8 mouse cellular contexts compared by ENCODE assay signal in the genomic region with DNA sequence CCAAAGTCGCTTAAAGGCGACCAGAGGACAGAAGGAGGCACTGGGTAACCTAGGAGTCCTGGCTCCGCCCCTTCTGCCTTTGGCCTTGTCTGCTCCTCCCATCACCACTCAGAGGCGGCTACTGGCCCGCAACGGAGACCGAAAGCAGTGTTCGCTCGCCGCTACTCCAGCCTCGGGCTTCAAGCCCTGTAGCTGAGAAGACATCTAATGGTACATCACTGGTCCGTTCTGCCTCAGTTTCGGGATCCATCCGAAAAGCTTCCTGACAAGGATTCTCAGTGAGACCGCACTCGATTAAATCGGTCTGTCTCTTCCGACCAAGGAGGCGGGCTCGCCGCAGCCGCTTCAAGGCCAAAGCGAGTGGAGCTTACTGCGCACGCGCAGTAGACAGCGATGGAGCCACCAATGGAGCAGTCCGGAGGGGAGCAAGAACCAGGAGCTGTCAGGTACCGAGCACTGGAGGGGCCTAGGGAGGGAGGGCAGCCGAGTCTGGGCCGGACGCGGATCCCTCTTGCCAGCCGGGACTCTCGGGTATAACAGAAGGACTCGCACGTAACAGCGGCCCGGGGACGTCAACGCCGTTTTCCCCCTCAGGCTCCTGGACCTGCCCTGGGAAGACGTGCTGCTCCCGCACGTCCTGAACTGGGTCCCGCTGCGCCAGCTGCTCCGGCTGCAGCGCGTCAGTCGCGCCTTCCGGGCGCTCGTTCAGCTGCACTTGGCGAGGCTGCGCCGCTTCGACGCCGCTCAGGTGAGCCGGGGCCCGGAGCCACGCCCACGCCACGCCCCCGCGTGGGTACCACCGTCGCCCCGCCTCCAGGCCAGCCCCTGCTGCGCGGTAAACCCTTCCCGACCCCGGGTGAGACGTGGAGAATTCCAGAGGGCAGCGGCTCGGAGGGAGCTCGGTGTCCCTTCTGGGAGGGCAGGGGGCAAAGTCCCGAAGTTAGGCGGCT. TPM values are rescaled to one million over a fixed set of nuclear protein-coding genes. Genes with fewer than 3 reads are reported as not detected.
DNase-seq lines count a peak whose midpoint lies in the region; ATAC-seq and TF ChIP-seq lines count a peak whose summit lies in the region.

A gene (plus strand): TSS at position 104 of the 950 bp plus-strand sequence.

- peak; percentile 70 for TF ChIP-seq POLR2A in brain, embryonic 14.5 days (IDR thresholded peaks at IDR 0.05; ENCODE audit: borderline replicate concordance, extremely low read depth, insufficient read depth, insufficient read length, poor library complexity, severe bottlenecking)

- under 1% methylated on average over 81 of the region's 81 CpGs for WGBS in heart, embryonic 12.5 days
- under 1% methylated on average over 74 of the region's 81 CpGs for WGBS in kidney, postnatal 0 days
- under 1% methylated on average over 79 of the region's 81 CpGs for WGBS in liver, embryonic 11.5 days
- WGBS in stomach, embryonic 14.5 days: under 1% methylated on average over 81 of the region's 81 CpGs

- H3K79me2 ChIP-seq in C2C12 (ENCODE audit: control insufficient read depth, insufficient read depth): no peaks in the 10 kb centered on the region

- H3K4me3 ChIP-seq in C2C12 (ENCODE audit: insufficient read depth, poor library complexity, severe bottlenecking): peak within 1 kb of the TSS; percentile 52
- H3K4me3 ChIP-seq in erythroblast, embryonic 14.5 days (replicated peaks): peak within 1 kb of the TSS; percentile 73
- peak within 1 kb of the TSS; percentile 81 for H3K4me3 ChIP-seq in heart, embryonic 12.5 days
- H3K4me3 ChIP-seq in kidney, postnatal 0 days (replicated peaks; ENCODE audit: low read depth, low read length): peak within 1 kb of the TSS; percentile 58
- H3K4me3 ChIP-seq in liver, embryonic 11.5 days (ENCODE audit: low read depth, low read length): peak within 1 kb of the TSS; percentile 72
- peak within 1 kb of the TSS; percentile 69 for H3K4me3 ChIP-seq in stomach, embryonic 14.5 days (ENCODE audit: low read depth, low read length)

- no peaks in the 10 kb centered on the region for H3K9me3 ChIP-seq in erythroblast, embryonic 14.5 days (ENCODE audit: control insufficient read depth, low read length)
- H3K9me3 ChIP-seq in heart, embryonic 12.5 days (replicated peaks): no peaks in the 10 kb centered on the region
- no peaks in the 10 kb centered on the region for H3K9me3 ChIP-seq in kidney, postnatal 0 days (replicated peaks; ENCODE audit: low read length)
- no peaks in the 10 kb centered on the region for H3K9me3 ChIP-seq in liver, embryonic 11.5 days (ENCODE audit: control insufficient read depth, low read length)
- no peaks in the 10 kb centered on the region for H3K9me3 ChIP-seq in stomach, embryonic 14.5 days (ENCODE audit: control insufficient read depth, low read depth, low read length)

- H3K79me3 ChIP-seq in C2C12 (ENCODE audit: low read depth): no peaks in the 10 kb centered on the region

- H3K27me3 ChIP-seq in C2C12 (ENCODE audit: control insufficient read depth, insufficient read depth, insufficient read length): peaks cover 19% of the 10 kb centered on the region
- peaks cover 52% of the 10 kb centered on the region for H3K27me3 ChIP-seq in erythroblast, embryonic 14.5 days (ENCODE audit: control insufficient read depth)
- H3K27me3 ChIP-seq in heart, embryonic 12.5 days (replicated peaks): peaks cover 43% of the 10 kb centered on the region
- H3K27me3 ChIP-seq in kidney, postnatal 0 days (ENCODE audit: insufficient read depth, low read length): peaks cover 19% of the 10 kb centered on the region
- peaks cover 47% of the 10 kb centered on the region for H3K27me3 ChIP-seq in liver, embryonic 11.5 days (replicated peaks; ENCODE audit: control insufficient read depth, insufficient read depth, low read length)
- peaks cover 23% of the 10 kb centered on the region for H3K27me3 ChIP-seq in stomach, embryonic 14.5 days (ENCODE audit: control insufficient read depth, insufficient read depth, low read length)

- H3ac ChIP-seq in C2C12 (ENCODE audit: control insufficient read depth, insufficient read length, low read depth): peak within 1 kb of the TSS; percentile 80

- DNase-seq in brain, embryonic 14.5 days (ENCODE audit: low read depth): peak; percentile 98
- DNase-seq in kidney, postnatal 0 days (ENCODE audit: low spot score): peak; percentile 97
- peak; percentile 91 for DNase-seq in liver, embryonic 11.5 days (ENCODE audit: low spot score)
- DNase-seq in naive thymus-derived CD4-positive, alpha-beta T cell, adult 2 months (ENCODE audit: low read depth): peak; percentile 96

- peak; percentile 88 for ATAC-seq in heart, embryonic 12.5 days (ENCODE audit: insufficient number of reproducible peaks, low FRiP score)
- peak; percentile 83 for ATAC-seq in kidney, postnatal 0 days (replicated peaks; ENCODE audit: low FRiP score, low read depth)
- peak; percentile 89 for ATAC-seq in liver, embryonic 11.5 days (replicated peaks; ENCODE audit: low FRiP score)
- peak; percentile 88 for ATAC-seq in stomach, embryonic 14.5 days (ENCODE audit: insufficient number of reproducible peaks, insufficient read depth, low FRiP score, low read depth)

- H3K4me2 ChIP-seq in heart, embryonic 12.5 days: peak within 1 kb of the TSS; percentile 99
- peak within 1 kb of the TSS; percentile 89 for H3K4me2 ChIP-seq in kidney, postnatal 0 days (ENCODE audit: low read length)
- H3K4me2 ChIP-seq in liver, embryonic 11.5 days: peak within 1 kb of the TSS; percentile 100
- peak within 1 kb of the TSS; percentile 100 for H3K4me2 ChIP-seq in stomach, embryonic 14.5 days (replicated peaks; ENCODE audit: low read depth, low read length)

- H3K9ac ChIP-seq in heart, embryonic 12.5 days: peak within 1 kb of the TSS; percentile 84
- peak within 1 kb of the TSS; percentile 70 for H3K9ac ChIP-seq in kidney, postnatal 0 days (ENCODE audit: low read depth, low read length)
- peak within 1 kb of the TSS; percentile 63 for H3K9ac ChIP-seq in liver, embryonic 11.5 days (ENCODE audit: low read depth, low read length)
- peak within 1 kb of the TSS; percentile 53 for H3K9ac ChIP-seq in stomach, embryonic 14.5 days (replicated peaks; ENCODE audit: low read depth, low read length)

- H3K27ac ChIP-seq in heart, embryonic 12.5 days (ENCODE audit: poor library complexity, severe bottlenecking): peak within 1 kb of the TSS; percentile 70
- peak within 1 kb of the TSS; percentile 84 for H3K27ac ChIP-seq in kidney, postnatal 0 days
- peak within 1 kb of the TSS; percentile 49 for H3K27ac ChIP-seq in liver, embryonic 11.5 days (ENCODE audit: low read depth, low read length)
- H3K27ac ChIP-seq in stomach, embryonic 14.5 days (ENCODE audit: low read length): peak within 1 kb of the TSS; percentile 55

- no peak for TF ChIP-seq CTCF in C2C12 (IDR thresholded peaks at IDR 0.05; ENCODE audit: control insufficient read depth, insufficient read depth, insufficient read length)
- TF ChIP-seq CTCF in brain, embryonic 14.5 days (IDR thresholded peaks at IDR 0.05; ENCODE audit: borderline replicate concordance, extremely low read depth, insufficient read depth, insufficient read length): no peak
- TF ChIP-seq CTCF in kidney, postnatal 0 days (IDR thresholded peaks at IDR 0.05; ENCODE audit: low read depth): no peak

- H3K4me1 ChIP-seq in erythroblast, embryonic 14.5 days (ENCODE audit: control insufficient read depth): peaks cover 55% of the 10 kb centered on the region
- peaks cover 22% of the 10 kb centered on the region for H3K4me1 ChIP-seq in heart, embryonic 12.5 days (replicated peaks)
- H3K4me1 ChIP-seq in kidney, postnatal 0 days (replicated peaks; ENCODE audit: insufficient read depth, low read length): peaks cover 19% of the 10 kb centered on the region
- peaks cover 26% of the 10 kb centered on the region for H3K4me1 ChIP-seq in liver, embryonic 11.5 days (replicated peaks; ENCODE audit: control insufficient read depth, insufficient read depth, low read length)
- peaks cover 19% of the 10 kb centered on the region for H3K4me1 ChIP-seq in stomach, embryonic 14.5 days (ENCODE audit: control insufficient read depth, insufficient read depth, low read length)

- no peaks in the 10 kb centered on the region for H3K36me3 ChIP-seq in C2C12 (ENCODE audit: control insufficient read depth, insufficient read depth)
- H3K36me3 ChIP-seq in erythroblast, embryonic 14.5 days (ENCODE audit: control insufficient read depth): peaks cover 27% of the 10 kb centered on the region
- peaks cover 18% of the 10 kb centered on the region for H3K36me3 ChIP-seq in heart, embryonic 12.5 days
- H3K36me3 ChIP-seq in kidney, postnatal 0 days (ENCODE audit: insufficient read depth, low read length): peaks cover 16% of the 10 kb centered on the region
- peaks cover 4% of the 10 kb centered on the region; the same call in 1 of the 2 replicates for H3K36me3 ChIP-seq in liver, embryonic 11.5 days (ENCODE audit: control insufficient read depth, insufficient read depth, low read length)
- H3K36me3 ChIP-seq in stomach, embryonic 14.5 days (ENCODE audit: control insufficient read depth, insufficient read depth, low read length): peaks cover 11% of the 10 kb centered on the region

TF ChIP-seq in C2C12, 6 proteins besides CTCF, POLR2A, EP300 and RAD21:
- peak; percentile 15 for TF ChIP-seq MAX (IDR thresholded peaks at IDR 0.05)
- no peak for TF ChIP-seq CEBPB (IDR thresholded peaks at IDR 0.05; ENCODE audit: low read depth)
TF ChIP-seq in C2C12: peak in this region for 1.

RNA-seq across cellular contexts. Expression of the gene that starts here (rescaled TPM):
- polyA plus RNA-seq in C2C12 (2012; fragmentation: generic; extraction: Trizol): 13.1 TPM
- 37.1 and 45.9 TPM in 2 replicates for polyA plus RNA-seq in brain, embryonic 14.5 days (2012; rRNA removed)
- 10.4 and 12.7 TPM in 2 replicates for polyA plus RNA-seq in erythroblast, embryonic 14.5 days (2012)
- polyA plus RNA-seq in heart, embryonic 12.5 days (2016; fragmentation: Nextera tagmentation; extraction: Ambion mirVana): 9.9 and 10.0 TPM in 2 replicates
- polyA plus RNA-seq in kidney, postnatal 0 days (2015; fragmentation: Nextera tagmentation; extraction: Ambion mirVana): 29.9 and 33.8 TPM in 2 replicates
- 15.7 and 16.4 TPM in 2 replicates for polyA plus RNA-seq in liver, embryonic 11.5 days (2014; fragmentation: Nextera tagmentation; extraction: Ambion mirVana)
- polyA plus RNA-seq in stomach, embryonic 14.5 days (2014; fragmentation: Nextera tagmentation; extraction: Ambion mirVana): 13.7 and 16.1 TPM in 2 replicates

Comparison
In these comparisons a context has a peak if more than half of its experiments do, and no peak if none do; other contexts are left out.
1. Peak in every context shown above with its lines: DNase-seq, ATAC-seq, H3K4me3 ChIP-seq and H3K27ac ChIP-seq.